In the genomic region with DNA sequence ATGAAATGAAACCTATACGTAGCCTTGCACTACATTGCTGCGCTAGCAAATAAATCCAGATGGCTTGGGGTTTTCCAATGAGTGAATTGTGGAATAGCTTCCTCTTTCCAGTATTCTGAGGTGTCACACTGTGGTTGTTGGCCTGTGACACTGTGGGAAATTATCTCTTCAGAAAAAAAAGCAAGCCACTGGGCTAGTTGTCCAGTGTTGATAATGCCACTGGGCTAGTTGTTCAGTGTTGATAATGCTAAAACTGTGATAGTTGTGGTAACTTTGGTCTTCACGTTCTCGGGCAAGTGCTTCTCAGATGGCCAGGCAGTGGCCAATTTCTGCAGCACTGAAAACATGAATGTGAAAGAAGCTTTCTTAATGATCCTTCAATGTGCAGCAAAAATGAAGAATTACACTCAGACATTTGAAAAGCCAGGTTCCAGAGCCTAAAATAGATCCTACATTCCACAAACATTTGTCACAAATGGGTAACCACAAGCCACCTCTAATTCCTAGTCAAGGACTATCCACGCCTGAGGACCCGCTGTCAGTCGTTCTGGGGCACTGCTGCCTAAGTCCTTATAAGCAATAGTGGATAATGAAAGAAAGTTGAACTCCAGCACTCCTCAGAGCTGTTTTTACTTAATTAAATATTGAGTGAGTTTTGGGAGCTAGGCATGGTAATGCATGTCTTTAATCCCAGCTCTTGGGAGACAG, we compare ENCODE assay signal across 17 mouse cellular contexts.
DNase-seq lines count a peak whose midpoint lies in the region; ATAC-seq lines count a peak whose summit lies in the region.
"Had no signal": no experiment of that assay in that cellular context is flagged by ENCODE, and none has a peak within 500 bp of the region (broad histone marks: within the 10 kb centered on the region; RNA-seq: fewer than 3 reads in every experiment).

No protein-coding gene starts in this region.

- H3K4me2 ChIP-seq in heart, embryonic 12.5 days, result 0 out of 2 replicates have a peak overlapping the region, but pooled peaks have one; percentile 5
- peak overlapping the region; percentile 41; the same call in 1 of the 2 replicates for H3K4me2 ChIP-seq in liver, embryonic 16.5 days (ENCODE audit: low read depth, low read length)
- no peak overlapping the region for H3K4me2 ChIP-seq in hindbrain, embryonic 11.5 days (replicated peaks; ENCODE audit: low read depth, low read length)
- H3K4me2 ChIP-seq: hindbrain, embryonic 13.5 days; midbrain, embryonic 11.5 days had no signal

- DNase-seq in heart, postnatal 4 days, result no peak
- DNase-seq in MEL-GATA-1-ER (ENCODE audit: extremely low read depth, low read depth), result peak; percentile 74
- DNase-seq in layer of hippocampus, postnatal 36 days, result no peak
- no peak for DNase-seq in hindbrain, embryonic 11.5 days (ENCODE audit: low spot score)
- no peak for DNase-seq in right cerebral cortex, postnatal 4 days
- DNase-seq: cerebellum, postnatal 14 days; gastrocnemius, postnatal 10 days; kidney, adult 9 months; kidney, postnatal 4 days; lung, postnatal 10 days; thymus, adult 18-20 months had no signal

- H3K27me3 ChIP-seq in heart, embryonic 12.5 days (replicated peaks), result no peaks in the 10 kb centered on the region
- no peaks in the 10 kb centered on the region for H3K27me3 ChIP-seq in erythroblast, embryonic 14.5 days (ENCODE audit: control insufficient read depth)
- H3K27me3 ChIP-seq in liver, embryonic 16.5 days (ENCODE audit: control insufficient read depth, insufficient read depth, low read depth, low read length), result no peaks in the 10 kb centered on the region
- H3K27me3 ChIP-seq in hindbrain, embryonic 11.5 days (ENCODE audit: control insufficient read depth, insufficient read depth, low read length), result no peaks in the 10 kb centered on the region

- H3K36me3 ChIP-seq in heart, embryonic 12.5 days, result no peaks in the 10 kb centered on the region
- no peaks in the 10 kb centered on the region for H3K36me3 ChIP-seq in erythroblast, embryonic 14.5 days (ENCODE audit: control insufficient read depth)
- H3K36me3 ChIP-seq in liver, embryonic 16.5 days (ENCODE audit: control insufficient read depth, insufficient read depth), result no peaks in the 10 kb centered on the region
- H3K36me3 ChIP-seq in hindbrain, embryonic 11.5 days (ENCODE audit: control insufficient read depth, insufficient read depth, low read length), result no peaks in the 10 kb centered on the region
- H3K36me3 ChIP-seq: embryonic facial prominence, embryonic 10.5 days; hindbrain, embryonic 13.5 days had no signal

- 65% methylated on average over 7 of the region's 7 CpGs for WGBS in heart, embryonic 12.5 days
- WGBS in liver, embryonic 16.5 days (ENCODE audit: insufficient replicate concordance), result 34% methylated on average over 7 of the region's 7 CpGs
- WGBS in hindbrain, embryonic 11.5 days, result 93% methylated on average over 7 of the region's 7 CpGs

- peaks cover 31% of the 10 kb centered on the region for H3K4me1 ChIP-seq in heart, embryonic 12.5 days (replicated peaks)
- peaks cover 78% of the 10 kb centered on the region for H3K4me1 ChIP-seq in erythroblast, embryonic 14.5 days (ENCODE audit: control insufficient read depth)
- peaks cover 32% of the 10 kb centered on the region for H3K4me1 ChIP-seq in liver, embryonic 16.5 days (ENCODE audit: control insufficient read depth, low read depth, low read length)
- H3K4me1 ChIP-seq in hindbrain, embryonic 11.5 days (replicated peaks; ENCODE audit: control insufficient read depth, insufficient read depth, low read length), result no peaks in the 10 kb centered on the region

- H3K9ac ChIP-seq in heart, embryonic 12.5 days, result no peak overlapping the region
- no peak overlapping the region for H3K9ac ChIP-seq in liver, embryonic 16.5 days (ENCODE audit: low read depth, low read length)
- no peak overlapping the region for H3K9ac ChIP-seq in hindbrain, embryonic 11.5 days (ENCODE audit: low read depth, low read length)
- H3K9ac ChIP-seq: hindbrain, embryonic 13.5 days had no signal

- H3K9me3 ChIP-seq in heart, embryonic 12.5 days (replicated peaks), result no peaks in the 10 kb centered on the region
- H3K9me3 ChIP-seq in erythroblast, embryonic 14.5 days (ENCODE audit: control insufficient read depth, low read length), result no peaks in the 10 kb centered on the region
- H3K9me3 ChIP-seq in liver, embryonic 16.5 days (replicated peaks; ENCODE audit: control insufficient read depth, low read length), result no peaks in the 10 kb centered on the region
- no peaks in the 10 kb centered on the region for H3K9me3 ChIP-seq in hindbrain, embryonic 11.5 days (ENCODE audit: control insufficient read depth, low read length)
- H3K9me3 ChIP-seq: embryonic facial prominence, embryonic 10.5 days; hindbrain, embryonic 13.5 days had no signal

- H3K27ac ChIP-seq in heart, embryonic 12.5 days (ENCODE audit: poor library complexity, severe bottlenecking), result no peak overlapping the region
- peak overlapping the region; percentile 17; the same call in 1 of the 2 replicates for H3K27ac ChIP-seq in liver, embryonic 16.5 days (ENCODE audit: low read length)
- no peak overlapping the region for H3K27ac ChIP-seq in hindbrain, embryonic 11.5 days (ENCODE audit: low read depth, low read length)
- H3K27ac ChIP-seq: embryonic facial prominence, embryonic 10.5 days; hindbrain, embryonic 13.5 days had no signal

- ATAC-seq in heart, embryonic 12.5 days (ENCODE audit: insufficient number of reproducible peaks, low FRiP score), result no peak
- ATAC-seq in liver, embryonic 16.5 days (ENCODE audit: low read depth), result peak; percentile 70
- no peak for ATAC-seq in hindbrain, embryonic 11.5 days (ENCODE audit: low FRiP score)

- no peak overlapping the region for H3K4me3 ChIP-seq in heart, embryonic 12.5 days
- H3K4me3 ChIP-seq in erythroblast, embryonic 14.5 days (replicated peaks), result peak overlapping the region; percentile 53
- H3K4me3 ChIP-seq in liver, embryonic 16.5 days (ENCODE audit: low read depth, low read length), result no peak overlapping the region
- no peak overlapping the region for H3K4me3 ChIP-seq in hindbrain, embryonic 11.5 days (ENCODE audit: low read depth, low read length)
- H3K4me3 ChIP-seq: embryonic facial prominence, embryonic 10.5 days; hindbrain, embryonic 13.5 days had no signal
